Mouse (Mus musculus): ENCODE measurements around the gene Clec4e. TPM values are rescaled to one million over a fixed set of nuclear protein-coding genes. Genes with fewer than 3 reads are reported as not detected.

The Clec4e gene
- total and polyA plus RNA-seq, 2 experiments from 2014 or later, result not detected

DNA sequence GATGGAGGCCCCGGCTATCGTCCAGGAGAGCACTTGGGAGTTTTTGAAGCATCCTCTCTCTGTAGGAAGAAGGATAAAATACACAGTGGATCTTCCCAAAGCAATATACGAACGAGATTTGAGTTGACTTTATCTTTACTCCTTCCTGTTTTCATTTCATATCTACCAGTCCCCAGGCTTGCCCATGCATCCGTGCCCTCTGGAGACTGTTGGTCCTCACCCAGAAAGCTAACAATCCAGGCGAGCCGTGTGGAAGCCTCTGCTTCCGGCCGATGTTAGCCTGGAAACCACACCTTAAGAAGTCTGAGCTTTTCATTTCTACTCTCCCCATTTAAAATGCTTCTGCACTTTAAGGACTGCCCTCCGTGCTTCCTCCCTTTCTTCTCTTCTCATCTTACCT is 739 bp downstream of the Clec4e start:
- no peaks in the 10 kb centered on the region for H3K9me3 ChIP-seq (ENCODE audit: low read length)
- no peak overlapping the region for H3K27ac ChIP-seq
- H3K4me1 ChIP-seq (ENCODE audit: insufficient read depth, low read length), result no peaks in the 10 kb centered on the region
- no peaks in the 10 kb centered on the region for H3K27me3 ChIP-seq (ENCODE audit: insufficient read depth, low read length)
- H3K4me3 ChIP-seq (ENCODE audit: low read length), result no peak overlapping the region
- H3K36me3 ChIP-seq (ENCODE audit: insufficient read depth, low read length), result no peaks in the 10 kb centered on the region
- ATAC-seq (no peak), DNase-seq (ENCODE audit: low spot score) (no peak)
- TF ChIP-seq CTCF (IDR thresholded peaks at IDR 0.05; ENCODE audit: low read depth), result no peak
- no peak overlapping the region for H3K4me2 ChIP-seq (ENCODE audit: low read depth, low read length)
- H3K9ac ChIP-seq (replicated peaks; ENCODE audit: low read length), result no peak overlapping the region
- 86% methylated on average over 10 of the region's 10 CpGs for WGBS

DNA sequence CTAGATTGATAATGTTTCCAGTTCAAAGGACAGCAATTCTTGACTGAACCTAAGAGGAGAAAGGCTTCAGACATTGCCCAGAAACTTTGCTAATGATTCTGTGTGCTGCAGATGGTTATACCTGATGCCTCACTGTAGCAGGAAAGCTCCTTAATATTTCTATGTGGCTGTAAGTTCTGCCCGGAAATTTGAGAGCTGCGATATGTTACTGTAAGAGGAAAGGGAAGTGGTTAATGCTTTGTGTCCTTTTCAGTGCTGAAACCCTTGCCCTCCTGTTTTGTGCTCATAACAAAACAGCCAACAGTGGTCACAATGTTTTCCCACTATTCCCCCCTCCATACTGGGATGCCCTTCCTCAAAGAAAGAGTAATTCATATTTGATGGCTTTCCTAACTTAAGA is 3.4 kb downstream of the Clec4e start:
- 93% methylated on average over 2 of the region's 2 CpGs for WGBS
- Histone ChIP-seq H3K27ac (no peak overlapping the region), H3K4me2 (ENCODE audit: low read depth, low read length) (no peak overlapping the region), H3K4me1 (ENCODE audit: insufficient read depth, low read length) (no peaks in the 10 kb centered on the region), H3K9me3 (ENCODE audit: low read length) (no peaks in the 10 kb centered on the region), H3K27me3 (ENCODE audit: insufficient read depth, low read length) (no peaks in the 10 kb centered on the region), H3K9ac (replicated peaks; ENCODE audit: low read length) (no peak overlapping the region), H3K36me3 (ENCODE audit: insufficient read depth, low read length) (no peaks in the 10 kb centered on the region), H3K4me3 (ENCODE audit: low read length) (no peak overlapping the region)
- ATAC-seq (no peak), DNase-seq (ENCODE audit: low spot score) (no peak)
- no peak for TF ChIP-seq CTCF (IDR thresholded peaks at IDR 0.05; ENCODE audit: low read depth)

DNA sequence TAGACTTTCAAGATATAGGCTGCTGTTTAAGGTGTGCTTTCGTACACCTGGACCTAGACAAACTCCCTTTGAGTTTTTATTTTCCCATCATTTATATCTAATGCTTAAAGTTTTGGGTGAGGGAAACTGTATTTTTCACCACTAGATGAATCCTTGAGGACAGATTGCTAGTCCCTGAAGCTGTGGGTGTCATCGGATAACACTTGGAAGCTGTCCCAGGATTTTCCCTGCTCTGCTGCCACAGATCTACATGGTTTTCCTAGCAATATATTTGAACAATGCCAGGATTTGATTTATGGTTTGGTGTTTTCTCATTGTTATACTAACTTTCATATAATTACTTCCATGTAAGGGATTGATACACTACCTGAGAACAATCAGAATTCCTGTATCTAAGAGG is 10.2 kb downstream of the Clec4e start:
- no peaks in the 10 kb centered on the region for H3K9me3 ChIP-seq (ENCODE audit: low read length)
- no peak overlapping the region for H3K4me3 ChIP-seq (ENCODE audit: low read length)
- no peak overlapping the region for H3K4me2 ChIP-seq (ENCODE audit: low read depth, low read length)
- no peak for ATAC-seq
- H3K27me3 ChIP-seq (ENCODE audit: insufficient read depth, low read length), result no peaks in the 10 kb centered on the region
- no peak overlapping the region for H3K9ac ChIP-seq (replicated peaks; ENCODE audit: low read length)
- WGBS, result 84% methylated on average over 2 of the region's 2 CpGs
- DNase-seq (ENCODE audit: low spot score), result no peak
- H3K27ac ChIP-seq, result no peak overlapping the region
- no peaks in the 10 kb centered on the region for H3K36me3 ChIP-seq (ENCODE audit: insufficient read depth, low read length)
- no peaks in the 10 kb centered on the region for H3K4me1 ChIP-seq (ENCODE audit: insufficient read depth, low read length)
- no peak for TF ChIP-seq CTCF (IDR thresholded peaks at IDR 0.05; ENCODE audit: low read depth)

DNA sequence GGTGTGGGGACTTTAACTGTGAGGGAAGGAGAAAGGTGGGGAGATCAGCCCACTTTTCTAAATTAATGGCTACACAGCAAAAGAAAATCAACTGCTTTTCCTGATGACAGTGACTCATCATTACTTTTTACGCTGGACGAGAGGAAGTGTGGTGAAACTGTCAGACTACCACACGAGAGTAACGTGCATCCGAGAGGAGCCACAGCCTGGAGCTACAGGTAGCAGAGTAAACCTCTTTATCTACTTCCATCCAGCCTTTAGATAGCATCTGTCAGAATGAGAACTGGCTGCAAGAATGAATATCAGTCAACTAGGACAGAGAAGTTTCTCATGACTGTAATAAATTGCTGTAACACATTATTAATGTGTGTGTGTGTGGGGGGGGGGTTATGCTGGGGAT is 22.7 kb downstream of the Clec4e start:
- WGBS, result 84% methylated on average over 5 of the region's 5 CpGs
- H3K4me2 ChIP-seq (ENCODE audit: low read depth, low read length), result no peak overlapping the region

DNA sequence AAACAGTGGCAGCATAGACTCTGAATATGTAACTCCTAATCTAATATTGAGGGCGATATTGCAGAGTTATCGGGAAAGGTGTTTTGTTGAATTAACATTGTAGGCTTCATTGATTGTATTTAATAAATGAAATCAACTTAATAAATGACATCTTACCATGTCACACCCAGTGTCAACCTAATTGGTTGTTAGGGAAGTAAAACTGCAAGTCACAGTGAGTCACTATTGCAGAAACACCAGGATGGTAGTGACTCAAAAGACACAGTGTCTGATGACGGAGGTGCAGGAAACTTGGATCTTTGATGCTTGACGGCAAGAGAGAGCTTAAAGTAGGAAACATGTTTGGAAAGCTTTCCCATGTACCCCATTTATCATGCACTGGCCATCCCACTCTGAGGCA is 23.9 kb downstream of the Clec4e start:
- ATAC-seq (no peak), DNase-seq (ENCODE audit: low spot score) (no peak)
- no peaks in the 10 kb centered on the region for H3K9me3 ChIP-seq (ENCODE audit: low read length)
- no peaks in the 10 kb centered on the region for H3K36me3 ChIP-seq (ENCODE audit: insufficient read depth, low read length)
- H3K27ac ChIP-seq, result no peak overlapping the region
- H3K4me2 ChIP-seq (ENCODE audit: low read depth, low read length), result no peak overlapping the region
- H3K9ac ChIP-seq (replicated peaks; ENCODE audit: low read length), result no peak overlapping the region
- no peaks in the 10 kb centered on the region for H3K4me1 ChIP-seq (ENCODE audit: insufficient read depth, low read length)
- TF ChIP-seq CTCF (IDR thresholded peaks at IDR 0.05; ENCODE audit: low read depth), result no peak
- H3K4me3 ChIP-seq (ENCODE audit: low read length), result no peak overlapping the region
- 89% methylated on average over 4 of the region's 4 CpGs for WGBS
- no peaks in the 10 kb centered on the region for H3K27me3 ChIP-seq (ENCODE audit: insufficient read depth, low read length)

More for the DNA sequence above, 22.7 kb downstream of the Clec4e start:
- TF ChIP-seq CTCF (IDR thresholded peaks at IDR 0.05; ENCODE audit: low read depth), result no peak
- DNase-seq (ENCODE audit: low spot score) (no peak), ATAC-seq (no peak)
- no peaks in the 10 kb centered on the region for H3K9me3 ChIP-seq (ENCODE audit: low read length)
- H3K27ac ChIP-seq, result no peak overlapping the region
- H3K27me3 ChIP-seq (ENCODE audit: insufficient read depth, low read length), result no peaks in the 10 kb centered on the region
- H3K4me3 ChIP-seq (ENCODE audit: low read length), result no peak overlapping the region
- H3K36me3 ChIP-seq (ENCODE audit: insufficient read depth, low read length), result no peaks in the 10 kb centered on the region
- H3K4me1 ChIP-seq (ENCODE audit: insufficient read depth, low read length), result no peaks in the 10 kb centered on the region
- no peak overlapping the region for H3K9ac ChIP-seq (replicated peaks; ENCODE audit: low read length)

DNA sequence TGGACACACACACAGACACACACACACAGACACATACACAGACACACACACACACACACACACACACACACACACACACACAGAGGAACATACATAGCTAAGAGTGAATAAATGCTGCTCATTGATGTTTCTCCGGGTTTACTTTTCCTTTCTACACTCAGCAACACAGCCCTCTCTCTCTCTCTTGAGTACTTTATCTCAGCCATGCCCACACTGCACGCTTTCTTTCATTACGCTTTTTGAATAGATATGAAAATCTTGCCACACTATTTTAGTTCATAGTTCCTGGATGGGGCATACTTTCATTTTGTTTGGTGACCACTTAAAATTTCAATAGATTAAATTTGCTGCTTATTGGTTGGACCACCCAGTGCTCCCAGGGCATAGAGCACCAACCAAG is 25.5 kb downstream of the Clec4e start:
- Histone ChIP-seq H3K4me3 (ENCODE audit: low read length) (no peak overlapping the region), H3K9ac (replicated peaks; ENCODE audit: low read length) (no peak overlapping the region), H3K4me2 (ENCODE audit: low read depth, low read length) (no peak overlapping the region), H3K9me3 (ENCODE audit: low read length) (no peaks in the 10 kb centered on the region), H3K36me3 (ENCODE audit: insufficient read depth, low read length) (no peaks in the 10 kb centered on the region), H3K4me1 (ENCODE audit: insufficient read depth, low read length) (no peaks in the 10 kb centered on the region), H3K27ac (no peak overlapping the region), H3K27me3 (ENCODE audit: insufficient read depth, low read length) (no peaks in the 10 kb centered on the region)
- no peak for TF ChIP-seq CTCF (IDR thresholded peaks at IDR 0.05; ENCODE audit: low read depth)
- ATAC-seq, result no peak
- WGBS, result 88% methylated on average over 3 of the region's 3 CpGs
- DNase-seq (ENCODE audit: low spot score), result no peak

DNA sequence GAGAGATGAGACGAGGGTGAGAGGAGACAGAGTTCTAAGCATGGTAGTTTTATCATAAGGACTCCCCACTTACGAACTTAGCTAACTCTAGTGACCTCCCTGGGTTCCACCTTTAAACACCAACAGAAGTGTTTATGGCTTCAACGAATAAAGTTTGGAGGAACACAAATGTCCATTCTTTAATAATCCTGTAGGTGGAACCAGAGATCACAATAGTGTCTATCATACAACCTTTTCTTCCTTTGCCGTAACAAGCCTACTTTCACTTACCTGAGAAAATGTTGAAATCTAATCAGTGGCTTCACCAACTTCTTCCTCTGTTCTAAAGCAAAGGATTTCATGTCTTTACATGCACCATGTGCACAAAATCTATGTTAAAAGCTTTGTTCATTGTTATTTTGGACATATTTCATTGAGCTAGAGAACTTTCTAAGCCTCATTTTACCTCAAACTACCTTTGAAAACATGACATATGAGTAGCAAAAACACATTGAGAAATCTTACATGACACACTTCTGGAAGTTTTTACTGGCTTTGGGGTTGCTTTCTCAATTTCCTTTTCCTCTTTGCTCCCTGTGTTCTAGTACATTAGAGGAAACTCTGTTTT is 28.0 kb downstream of the Clec4e start, which contains the start of gene Clec4d:
TSS of gene Clec4d (plus strand) at position 557 of the 607 bp plus-strand sequence.
- Histone ChIP-seq H3K27ac (no peak within 1 kb of the TSS), H3K9ac (replicated peaks; ENCODE audit: low read length) (no peak within 1 kb of the TSS), H3K4me2 (ENCODE audit: low read depth, low read length) (no peak within 1 kb of the TSS), H3K9me3 (ENCODE audit: low read length) (no peaks in the 10 kb centered on the region), H3K4me3 (ENCODE audit: low read length) (no peak within 1 kb of the TSS), H3K36me3 (ENCODE audit: insufficient read depth, low read length) (no peaks in the 10 kb centered on the region), H3K4me1 (ENCODE audit: insufficient read depth, low read length) (no peaks in the 10 kb centered on the region), H3K27me3 (ENCODE audit: insufficient read depth, low read length) (no peaks in the 10 kb centered on the region)
- no peak for ATAC-seq
- peak; percentile 4 for DNase-seq (ENCODE audit: low spot score)
- WGBS, result 75% methylated on average over 4 of the region's 4 CpGs
- TF ChIP-seq CTCF (IDR thresholded peaks at IDR 0.05; ENCODE audit: low read depth), result peak; percentile 49

Data from hindbrain, postnatal 0 days (tissue).